ENCODE assay signal across 15 mouse cellular contexts in genomic region chr4:97608134-97608533, GRCm38 (mm10).
"Had no signal": no experiment of that assay in that cellular context is flagged by ENCODE, and none has a peak within 500 bp of the region (broad histone marks: within the 10 kb centered on the region; RNA-seq: fewer than 3 reads in every experiment).

No protein-coding gene starts in this region.

- H3K9ac ChIP-seq: limb, embryonic 12.5 days; liver, embryonic 13.5 days; liver, postnatal 0 days; lung, embryonic 15.5 days; midbrain, embryonic 13.5 days; neural tube, embryonic 13.5 days; stomach, embryonic 15.5 days had no signal

- DNase-seq: kidney, postnatal 36 days; liver; liver, embryonic 13.5 days; liver, postnatal 0 days; lung, postnatal 14 days; right cerebral cortex, postnatal 14 days; thymus, adult 2 months; thymus, postnatal 25 days had no signal

- H3K27ac ChIP-seq: limb, embryonic 12.5 days; liver, embryonic 13.5 days; lung, embryonic 15.5 days; macrophage; midbrain, embryonic 13.5 days; neural tube, embryonic 13.5 days; stomach, embryonic 15.5 days had no signal

- H3K4me2 ChIP-seq: limb, embryonic 12.5 days; liver, embryonic 13.5 days; lung, embryonic 15.5 days; midbrain, embryonic 13.5 days; neural tube, embryonic 13.5 days; stomach, embryonic 15.5 days had no signal

- H3K27me3 ChIP-seq: limb, embryonic 12.5 days; liver, embryonic 13.5 days; lung, embryonic 15.5 days; midbrain, embryonic 13.5 days; neural tube, embryonic 13.5 days; stomach, embryonic 15.5 days had no signal

- ATAC-seq: liver, postnatal 0 days had no signal

- H3K9me3 ChIP-seq: limb, embryonic 12.5 days; liver, embryonic 13.5 days; lung, embryonic 15.5 days; megakaryocyte, embryonic 14.5 days; midbrain, embryonic 13.5 days; neural tube, embryonic 13.5 days; stomach, embryonic 15.5 days had no signal

- H3K4me3 ChIP-seq: limb, embryonic 12.5 days; liver, embryonic 13.5 days; lung, embryonic 15.5 days; megakaryocyte, embryonic 14.5 days; midbrain, embryonic 13.5 days; neural tube, embryonic 13.5 days; stomach, embryonic 15.5 days had no signal

- H3K36me3 ChIP-seq: limb, embryonic 12.5 days; liver, embryonic 13.5 days; lung, embryonic 15.5 days; midbrain, embryonic 13.5 days; neural tube, embryonic 13.5 days; stomach, embryonic 15.5 days had no signal
